Mouse (Mus musculus): Measurements from ENCODE around the gene Hhatl.

Hhatl gene

GRCm38 (mm10) chr9:121757835-121758814 is 34.2 kb downstream of the Hhatl start:
- peak in 1 of 2 experiments; percentile 34 for DNase-seq

GRCm38 (mm10) chr9:121757432-121757831 is 34.9 kb downstream of the Hhatl start:
- peak; percentile 30 to 34 for DNase-seq

GRCm38 (mm10) chr9:121756785-121757184 is 35.5 kb downstream of the Hhatl start:
- DNase-seq = no peak

GRCm38 (mm10) chr9:121754624-121755023 is 37.7 kb downstream of the Hhatl start:
- no peak for DNase-seq

GRCm38 (mm10) chr9:121752774-121753173 is 39.5 kb downstream of the Hhatl start:
- DNase-seq = no peak

- DNase-seq = no peak
These were observed 48.3 kb downstream of the Hhatl start for GRCm38 (mm10) chr9:121744051-121744450.

- DNase-seq = no peak
These were observed 51.1 kb downstream of the Hhatl start for GRCm38 (mm10) chr9:121741168-121741567.

GRCm38 (mm10) chr9:121740490-121740889 is 51.8 kb downstream of the Hhatl start:
- no peak for DNase-seq
